Mouse (Mus musculus): ENCODE measurements at regions not wholly inside any gene's neighbourhood (a gene's known extent, or its start where the extent isn't known, plus 50 kb on each side); places are given as distances from the start of the nearest gene placed in this dataset.

DNA sequence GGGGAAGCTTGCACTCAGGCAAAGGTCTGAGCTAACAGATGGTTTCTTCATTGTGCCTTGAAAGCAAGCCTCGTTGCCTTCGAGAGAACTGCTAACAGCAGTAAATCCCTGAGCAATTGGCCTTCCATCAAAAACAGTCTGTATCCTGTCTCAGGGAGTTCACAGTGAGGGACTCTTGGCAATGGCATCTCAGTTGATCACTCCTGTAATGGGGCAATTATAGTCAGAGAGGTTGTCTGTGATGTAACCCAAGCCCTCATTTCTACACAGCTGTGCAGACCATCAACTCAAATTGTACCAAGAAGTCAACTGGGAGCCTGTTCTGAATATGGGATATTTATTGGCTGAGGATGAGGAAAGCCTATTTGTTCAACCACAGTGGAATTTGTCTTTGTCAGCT lies 885.4 kb upstream of the Tenm3 start:
- TF ChIP-seq EP300 (IDR thresholded peaks at IDR 0.05; ENCODE audit: low read length) (no peak), NRF1 (IDR thresholded peaks at IDR 0.05; ENCODE audit: low read depth, low read length) (no peak), CTCF (conservative IDR thresholded peaks at IDR 0.05 in 1 of 2, IDR thresholded peaks at IDR 0.05 in 1 of 2; ENCODE audit: low read depth in 2 of 2, low read length in 2 of 2) (no peak), USF1 (IDR thresholded peaks at IDR 0.05; ENCODE audit: low read depth, low read length) (no peak), POLR2A (IDR thresholded peaks at IDR 0.05; ENCODE audit: low read depth, low read length) (no peak)
